Mouse (Mus musculus): ENCODE measurements around the gene Ldhc.

GRCm38 (mm10) chr7:46876841-46877240 lies 15.8 kb downstream of the Ldhc start:
- TF ChIP-seq CTCF (IDR thresholded peaks at IDR 0.05; ENCODE audit: low read depth) (no peak), EP300 (IDR thresholded peaks at IDR 0.05; ENCODE audit: low read depth) (no peak)
